Mouse (Mus musculus) thymus, adult 18-20 months (tissue): ENCODE measurements around the gene Akip1.

Experiments
- DNase-seq, 2 experiments: peaks; one replicate each; pipeline ENCODE4 v3.0.0; 2022; ENCODE audit warnings: mixed read lengths in 2 of 2

The Akip1 gene

GRCm38 (mm10) chr7:109707023-109707785 lies 3.7 kb downstream of the Akip1 start:
- DNase-seq, result no peak

GRCm38 (mm10) chr7:109708961-109709382 lies 5.5 kb downstream of the Akip1 start:
- DNase-seq, result no peak

DNA sequence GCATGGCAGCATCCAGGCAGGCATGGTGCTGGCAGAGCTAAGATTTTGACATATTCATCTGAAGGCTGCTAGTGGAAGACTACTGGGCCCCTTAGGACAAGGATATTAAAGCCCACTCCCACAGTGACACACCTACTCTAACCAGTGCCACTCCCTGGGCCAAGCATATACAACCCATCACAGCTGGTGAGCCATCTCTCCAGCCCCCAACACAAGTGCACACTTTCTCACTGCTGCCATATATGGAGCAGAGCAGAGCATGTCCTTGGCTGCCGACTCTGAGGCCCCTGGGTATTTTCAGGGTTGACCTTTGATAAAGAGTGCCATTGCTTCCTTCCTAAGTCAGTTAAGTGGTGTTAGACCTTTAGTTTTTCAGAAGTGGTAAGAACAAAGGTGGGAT lies 6.6 kb downstream of the Akip1 start:
- no peak for DNase-seq

GRCm38 (mm10) chr7:109712198-109712597 lies 8.7 kb downstream of the Akip1 start:
- DNase-seq, result no peak

DNA sequence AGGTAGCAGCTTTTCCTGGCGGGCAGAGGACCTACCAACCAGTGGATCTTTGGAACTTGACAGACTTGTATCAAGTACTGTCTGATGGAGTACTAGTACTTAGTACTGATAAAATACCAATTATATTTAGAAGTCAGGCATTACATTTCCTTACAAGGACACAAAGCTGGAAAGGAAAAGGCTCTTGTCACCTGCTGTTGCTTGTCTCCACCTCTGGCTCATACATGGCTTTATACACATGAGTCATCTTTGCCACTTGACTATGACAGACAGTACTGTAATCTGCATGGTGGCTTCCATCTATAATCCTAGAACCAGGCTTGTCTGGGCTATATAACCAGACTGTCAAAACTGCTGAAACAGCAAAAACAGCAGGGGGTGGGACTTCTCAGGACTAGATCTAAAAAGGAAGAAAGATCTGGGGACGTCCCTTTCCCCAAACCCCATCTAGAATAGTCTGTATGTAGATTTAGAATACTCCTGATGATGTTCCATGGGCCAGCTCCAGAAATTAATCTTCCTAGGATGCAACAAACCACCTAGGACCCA lies 10.0 kb downstream of the Akip1 start:
- no peak for DNase-seq

- DNase-seq, result no peak
These were observed 15.8 kb downstream of the Akip1 start for GRCm38 (mm10) chr7:109719286-109719685.

- no peak for DNase-seq
These were observed 19.1 kb downstream of the Akip1 start for GRCm38 (mm10) chr7:109722618-109723017.

GRCm38 (mm10) chr7:109723114-109723513 lies 19.6 kb downstream of the Akip1 start:
- DNase-seq, result no peak

GRCm38 (mm10) chr7:109723697-109724096 lies 20.2 kb downstream of the Akip1 start, which contains the start of gene BC051019:
TSS of gene BC051019 (minus strand) at chr7:109723850.
- no peak for DNase-seq

DNA sequence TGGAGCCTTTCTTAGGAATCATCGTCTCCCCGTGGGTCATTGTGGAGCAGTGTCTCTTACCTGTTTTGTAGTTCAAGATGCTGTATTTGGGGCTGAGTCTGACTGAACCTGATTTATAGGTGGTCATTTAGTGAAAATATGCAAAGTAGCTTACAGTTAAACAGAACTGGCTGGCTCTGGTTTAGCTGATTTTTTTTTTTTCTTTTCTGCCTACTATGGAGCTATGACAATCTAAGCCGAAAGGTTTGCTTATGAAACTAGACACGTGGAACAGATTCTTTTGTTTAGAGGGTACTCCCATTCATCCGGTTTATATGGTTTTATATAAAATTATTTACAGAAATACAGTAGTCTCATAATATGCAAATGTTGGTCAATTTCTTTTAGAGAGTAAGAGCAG lies 28.1 kb downstream of the Akip1 start, which contains the start of gene Ascl3:
TSS of gene Ascl3 (minus strand) at position 101 of the 400 bp plus-strand sequence.
- no peak for DNase-seq

DNA sequence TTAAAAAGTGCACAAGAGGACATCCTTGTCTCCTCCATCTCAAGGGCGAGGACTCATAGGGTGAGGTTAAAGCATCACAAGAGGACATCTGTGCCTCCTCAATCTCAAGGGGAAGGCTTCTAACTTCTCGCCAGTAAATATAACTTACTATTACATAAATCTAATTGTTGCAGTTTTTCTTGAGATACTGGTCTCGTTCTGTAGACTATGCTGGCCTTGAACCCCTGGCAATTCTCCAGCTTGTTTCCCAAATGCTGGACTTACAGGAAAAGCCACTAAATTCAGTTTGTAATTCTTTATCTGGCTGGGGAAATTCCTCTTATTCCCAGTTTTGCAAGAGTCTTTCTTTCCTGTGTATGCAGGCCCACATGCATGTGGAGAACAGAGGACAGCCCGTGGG lies 31.3 kb downstream of the Akip1 start:
- no peak for DNase-seq

DNA sequence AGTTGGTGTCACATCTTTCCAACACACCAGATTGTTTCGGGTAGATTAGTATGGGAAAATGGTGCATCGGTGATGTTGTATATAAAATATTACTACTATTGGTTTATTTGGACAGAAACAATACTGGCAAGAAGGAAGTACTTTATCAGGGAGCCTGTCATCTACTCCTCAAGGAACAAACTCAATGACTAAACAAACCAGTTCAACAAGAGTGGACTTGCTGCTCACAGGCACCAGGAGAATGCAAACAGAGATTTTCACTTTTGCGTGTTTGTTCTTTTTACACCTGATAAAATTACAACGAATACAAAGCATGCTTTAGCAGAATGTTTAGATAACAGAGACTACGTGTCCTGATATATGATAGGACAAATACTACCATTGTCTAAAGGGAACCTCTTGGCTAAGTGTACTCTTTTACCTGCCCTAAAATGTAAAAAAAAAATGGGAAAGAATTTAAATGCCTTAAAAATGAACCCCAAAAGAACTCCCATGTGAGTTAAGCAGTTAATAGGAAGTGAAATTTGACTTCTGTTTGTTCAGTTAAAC lies 36.4 kb downstream of the Akip1 start:
- no peak for DNase-seq

DNA sequence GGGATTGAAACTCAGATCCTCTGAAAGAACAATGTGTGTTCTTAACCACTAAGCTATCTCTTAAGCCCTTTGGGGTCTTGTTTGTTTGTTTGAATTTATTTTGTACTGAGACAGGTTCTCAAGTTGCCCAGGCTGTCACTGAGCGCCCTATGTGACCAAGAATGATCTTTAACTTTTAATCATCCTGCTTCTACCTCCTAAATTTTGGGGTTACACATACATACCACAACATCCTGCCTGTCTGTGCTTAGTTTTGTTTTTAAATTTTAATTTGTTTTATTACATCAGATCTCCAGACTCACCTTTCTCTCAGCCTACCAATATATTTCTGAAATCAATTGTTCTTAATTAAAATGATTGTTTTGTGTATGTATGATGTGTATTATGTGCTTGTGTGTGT lies 37.6 kb downstream of the Akip1 start:
- no peak for DNase-seq

DNA sequence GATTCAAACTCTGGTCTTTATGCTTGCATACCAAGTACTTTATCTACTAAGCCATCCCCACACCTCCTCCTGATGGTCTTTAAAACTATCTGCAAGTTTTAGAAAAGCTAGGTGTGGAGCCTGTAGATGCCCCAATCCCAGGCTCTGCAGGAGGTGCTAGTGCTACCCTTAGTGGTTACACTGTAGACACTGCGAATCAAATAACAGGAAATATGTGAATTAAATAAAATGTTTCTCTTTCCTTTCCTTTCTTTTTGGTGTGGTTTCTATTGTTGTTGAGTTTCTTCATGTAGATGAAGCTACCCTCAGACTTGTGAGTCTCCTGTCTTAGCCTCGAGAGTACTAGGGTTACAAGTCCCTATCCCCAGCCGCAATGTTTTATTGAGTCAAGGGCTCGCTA lies 38.2 kb downstream of the Akip1 start:
- DNase-seq, result no peak

DNA sequence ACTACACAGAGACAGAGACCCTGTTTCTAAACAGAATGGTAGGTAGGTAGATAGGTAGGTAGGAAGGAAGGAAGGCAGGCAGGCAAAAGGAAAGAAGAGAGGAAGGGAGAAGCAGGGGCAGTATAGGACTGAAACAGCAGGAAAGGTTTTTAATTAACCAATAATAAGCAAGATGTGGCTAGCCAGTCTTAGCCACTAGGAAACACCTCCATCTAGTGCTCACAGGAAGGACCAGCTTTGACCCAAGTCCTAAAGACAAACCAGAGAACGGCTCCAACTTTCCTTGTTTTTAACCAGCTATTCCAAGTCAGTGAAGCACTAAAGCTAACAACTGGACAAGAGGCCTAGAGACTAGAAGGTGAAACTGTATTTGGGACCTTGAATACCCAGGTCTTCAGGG lies 44.3 kb downstream of the Akip1 start:
- DNase-seq, result no peak

DNA sequence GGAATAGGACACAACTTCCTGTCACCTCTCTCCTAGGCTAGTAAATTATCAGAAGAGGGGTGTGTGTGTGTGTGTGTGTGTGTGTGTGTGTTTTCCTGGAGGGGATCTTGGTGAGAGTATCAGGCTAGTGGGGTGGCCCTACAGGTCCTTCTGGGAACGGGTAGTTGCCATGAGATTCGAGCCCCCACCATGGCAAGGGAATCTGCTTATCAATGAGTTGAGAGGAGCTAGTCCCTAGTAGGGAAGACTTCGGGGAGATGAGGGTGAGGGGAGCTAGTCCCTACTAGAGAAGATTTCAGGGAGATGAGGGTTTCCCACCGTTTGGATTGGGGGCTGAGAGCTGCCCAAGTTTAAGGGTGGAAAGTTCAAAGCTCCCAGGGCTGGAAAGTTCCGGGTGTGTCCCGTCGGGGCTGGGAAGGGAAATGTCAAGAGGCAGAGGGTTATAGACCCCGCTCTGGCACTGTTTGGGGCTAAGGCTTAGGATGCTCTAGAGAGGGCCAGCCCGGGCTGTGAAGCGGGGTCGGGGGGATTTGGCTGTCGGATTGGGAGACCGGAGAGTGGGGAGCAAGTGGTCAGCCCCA lies 48.0 kb downstream of the Akip1 start:
- DNase-seq, result peak in 1 of 2 experiments; percentile 9

DNA sequence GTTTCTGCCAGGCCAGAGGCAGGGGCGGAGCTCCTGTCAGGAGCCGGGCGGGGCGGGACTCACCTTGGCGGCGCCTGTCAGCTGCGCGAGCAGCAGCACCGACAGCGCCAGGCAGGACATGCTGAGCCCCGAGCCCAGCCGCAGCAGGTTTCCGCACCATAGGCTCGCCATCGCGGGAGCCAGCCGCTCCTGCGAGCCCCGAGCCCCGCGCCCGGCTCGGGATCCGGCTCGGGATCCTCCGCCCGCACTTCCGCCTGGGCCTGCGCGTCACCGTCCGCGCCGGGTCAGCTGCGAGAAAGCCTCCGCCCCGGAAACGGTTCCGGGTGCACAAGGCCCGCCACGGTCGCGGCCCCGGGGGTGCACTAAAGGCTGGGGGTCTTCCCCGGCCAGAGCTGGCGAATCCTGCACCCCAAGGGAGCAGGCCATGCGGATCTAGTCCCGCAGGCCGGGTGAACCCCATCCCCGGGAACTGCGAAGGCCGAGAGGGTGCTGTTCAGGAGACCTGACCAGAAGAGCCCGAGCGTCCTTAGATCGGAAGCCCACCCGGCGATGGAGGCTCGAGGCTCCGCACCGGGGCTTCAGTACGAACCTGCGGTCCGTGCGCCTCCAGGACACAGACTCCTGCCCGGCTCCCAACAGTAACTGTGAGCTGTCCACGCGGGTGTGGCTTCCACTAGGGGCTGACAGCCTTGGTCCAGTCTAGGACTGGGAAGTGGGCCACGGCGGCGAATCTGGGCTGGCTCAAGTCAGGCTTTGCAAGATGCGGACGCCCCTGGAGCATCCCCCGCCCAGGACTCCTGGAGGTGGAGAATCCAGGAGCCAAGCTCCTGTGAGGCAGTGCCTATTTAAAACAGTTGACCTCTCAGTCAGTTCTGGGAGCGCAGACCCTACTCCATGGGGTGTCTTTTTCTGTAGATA lies 48.8 kb downstream of the Akip1 start, which contains the start of gene Tmem9b:
TSS of gene Tmem9b (minus strand) at position 868 of the 918 bp plus-strand sequence.
- DNase-seq, result peak; percentile 71 to 73

GRCm38 (mm10) chr7:109754034-109754433 lies 50.5 kb downstream of the Akip1 start:
- DNase-seq, result no peak

DNA sequence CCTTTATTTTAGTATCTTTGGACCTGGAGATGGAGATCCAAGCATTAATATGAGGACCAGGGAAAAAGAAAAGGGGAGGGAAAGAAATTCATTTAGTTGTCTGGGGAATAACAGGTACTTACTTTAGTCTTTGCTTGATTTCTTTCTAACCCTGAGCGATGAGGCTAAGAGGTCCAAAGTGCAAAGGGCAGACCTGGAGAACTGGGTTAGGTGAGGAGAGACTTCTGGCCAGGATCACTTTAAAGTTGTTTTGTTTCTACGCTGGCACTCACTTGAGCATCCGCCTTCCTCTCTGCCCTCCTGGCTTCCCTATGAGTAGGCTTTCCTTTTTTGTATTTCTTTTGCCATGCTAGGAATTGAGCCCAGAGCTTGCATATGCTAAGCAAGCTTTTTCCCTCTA lies 52.8 kb downstream of the Akip1 start:
- no peak for DNase-seq
